Mouse (Mus musculus): Measurements from ENCODE around the gene Ell.
"Not testable (repeated sequence)": the region's sequence is repeated elsewhere in the genome, so short reads cannot be mapped to it uniquely, and the experiment has no call there.

The Ell gene

GRCm38 (mm10) chr8:70504851-70505250 is 34.4 kb upstream of the Ell start:
- in situ Hi-C loops (cut with MboI; ENCODE audit: low pct_unique_long_range_greater_than_20kb in 1 of 2, low sequenced_read_pairs in 2 of 2, unreplicated experiment in 1 of 2): loop anchor here (5.0 to 10.0 kb wide), 2 partner anchors 90 to 93 kb away; no protein-coding TSS in a partner anchor

GRCm38 (mm10) chr8:70505698-70506327 is 33.4 kb upstream of the Ell start:
- in situ Hi-C loops (cut with MboI; ENCODE audit: low pct_unique_long_range_greater_than_20kb in 1 of 2, low sequenced_read_pairs in 2 of 2, unreplicated experiment in 1 of 2): loop anchor here in 1 of 2 experiments (10.0 kb wide), 1 partner anchor 91 kb away; no protein-coding TSS in a partner anchor

- in situ Hi-C loops (cut with MboI; ENCODE audit: low pct_unique_long_range_greater_than_20kb in 1 of 2, low sequenced_read_pairs in 2 of 2, unreplicated experiment in 1 of 2): loop anchor here in 1 of 2 experiments (10.0 kb wide), 1 partner anchor 92 kb away; no protein-coding TSS in a partner anchor
Observed at GRCm38 (mm10) chr8:70506328-70507026, 32.8 kb upstream of the Ell start, which contains the start of gene Rex1bd. Gene Rex1bd (minus strand): TSS chr8:70506752.

DNA sequence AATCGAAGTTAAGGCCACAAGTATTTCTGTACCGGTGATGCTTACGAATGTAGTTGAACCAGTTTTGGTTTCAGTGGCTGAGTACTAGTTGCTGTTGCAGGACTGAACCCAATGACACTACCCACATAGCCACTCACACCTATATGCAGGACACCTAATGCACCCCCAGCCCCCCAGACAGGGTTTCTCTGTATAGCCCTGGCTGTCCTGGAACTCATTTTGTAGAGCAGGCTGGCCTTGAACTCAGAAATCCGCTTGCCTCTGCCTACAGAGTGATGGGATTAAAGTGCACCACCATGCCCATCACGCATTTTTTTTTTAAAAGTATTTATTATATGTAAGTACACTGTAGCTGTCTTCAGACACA is 32.2 kb upstream of the Ell start:
- in situ Hi-C loops (cut with MboI; ENCODE audit: low pct_unique_long_range_greater_than_20kb in 1 of 2, low sequenced_read_pairs in 2 of 2, unreplicated experiment in 1 of 2): loop anchor here in 1 of 2 experiments (10.0 kb wide), 1 partner anchor 92 kb away; no protein-coding TSS in a partner anchor

DNA sequence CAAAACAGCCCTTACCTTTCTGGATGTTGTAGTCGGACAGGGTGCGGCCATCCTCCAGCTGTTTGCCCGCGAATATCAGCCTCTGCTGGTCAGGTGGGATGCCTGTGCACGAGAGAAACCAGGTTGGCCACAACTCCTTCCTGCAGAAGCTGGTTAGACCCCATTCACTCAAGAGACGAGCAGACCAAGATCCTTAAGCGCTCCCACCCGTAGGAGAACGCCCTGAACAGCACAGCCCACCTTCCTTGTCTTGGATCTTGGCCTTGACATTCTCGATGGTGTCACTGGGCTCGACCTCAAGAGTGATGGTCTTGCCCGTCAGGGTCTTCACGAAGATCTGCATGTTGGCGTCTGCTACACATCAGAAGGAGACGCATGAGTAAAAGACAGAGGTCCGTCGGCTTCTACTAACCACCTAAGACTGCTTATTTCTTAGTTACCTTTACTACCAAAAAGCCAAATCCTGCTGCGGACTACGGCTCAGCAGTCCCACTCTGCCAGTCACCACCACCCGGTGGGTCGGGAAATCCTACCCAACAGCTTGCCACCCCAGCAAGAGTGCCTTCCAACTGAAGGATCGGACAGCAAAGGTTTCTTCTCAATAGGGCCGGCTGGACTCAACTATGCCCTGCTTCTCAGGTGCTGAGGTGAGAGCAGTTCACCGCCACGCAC is 29.8 kb upstream of the Ell start:
- in situ Hi-C loops (cut with MboI; ENCODE audit: low pct_unique_long_range_greater_than_20kb in 1 of 2, low sequenced_read_pairs in 2 of 2, unreplicated experiment in 1 of 2): loop anchor here in 1 of 2 experiments (10.0 kb wide), 1 partner anchor 95 kb away; no protein-coding TSS in a partner anchor

DNA sequence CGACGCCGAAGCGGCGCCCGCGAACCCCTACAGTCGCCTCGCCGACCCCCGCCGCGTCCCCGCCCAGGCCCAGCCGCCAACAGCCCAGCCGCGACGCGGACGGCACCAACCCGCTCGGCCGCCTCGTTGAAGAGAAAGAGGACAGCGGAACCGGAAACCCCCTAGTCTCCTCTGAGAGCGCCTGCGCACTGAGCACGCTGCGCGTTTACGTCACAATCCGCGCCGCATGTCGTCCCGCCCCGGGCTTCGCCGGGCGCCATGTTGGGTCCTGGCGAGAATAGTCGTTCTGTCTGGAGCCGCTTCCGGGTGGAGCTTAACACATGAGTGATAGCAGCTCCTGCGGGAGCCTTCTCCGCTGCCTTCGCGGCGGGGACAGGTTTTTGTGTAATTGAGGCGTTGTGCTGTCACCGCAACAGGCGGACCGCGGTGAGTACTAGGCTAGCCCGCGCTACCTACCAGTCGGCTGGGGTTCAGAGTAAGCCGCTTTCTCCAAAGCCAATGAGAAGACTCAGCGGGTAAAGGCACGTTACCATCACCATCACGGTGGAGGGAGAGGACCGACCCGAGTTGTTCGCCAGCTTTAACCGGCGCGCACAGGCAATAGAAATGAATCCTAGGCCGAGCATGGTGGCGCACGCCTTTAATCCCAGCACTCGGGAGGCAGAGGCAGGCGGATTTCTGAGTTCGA is 28.9 kb upstream of the Ell start, which contains the start of gene Uba52:
Gene Uba52 (minus strand): TSS at position 574 of the 688 bp plus-strand sequence.
- in situ Hi-C loops (cut with MboI; ENCODE audit: low pct_unique_long_range_greater_than_20kb in 1 of 2, low sequenced_read_pairs in 2 of 2, unreplicated experiment in 1 of 2): no loop called here

- in situ Hi-C loops (cut with MboI; ENCODE audit: low pct_unique_long_range_greater_than_20kb in 1 of 2, low sequenced_read_pairs in 2 of 2, unreplicated experiment in 1 of 2): not testable (repeated sequence)
Observed at GRCm38 (mm10) chr8:70511174-70511573, 28.1 kb upstream of the Ell start.

DNA sequence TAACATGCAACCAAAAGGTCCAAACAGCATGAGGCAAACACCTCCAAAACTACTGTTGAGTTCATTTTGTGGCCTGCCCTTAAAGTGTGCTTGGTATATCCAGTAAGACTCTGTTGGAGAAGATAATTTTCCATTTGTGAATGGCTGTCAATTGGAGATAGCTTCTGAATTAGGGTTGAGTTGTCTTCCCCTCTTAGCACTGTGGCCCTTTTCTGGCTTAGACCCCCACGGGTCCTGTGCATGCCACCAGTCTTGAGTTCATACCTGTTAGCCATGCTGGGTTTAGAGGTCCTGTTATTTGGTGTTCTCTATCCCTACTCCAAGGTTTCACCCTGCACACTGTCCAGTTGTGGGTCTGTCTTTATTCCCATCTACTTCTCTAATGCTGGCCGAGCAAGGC is 27.5 kb upstream of the Ell start:
- in situ Hi-C loops (cut with MboI; ENCODE audit: low pct_unique_long_range_greater_than_20kb in 1 of 2, low sequenced_read_pairs in 2 of 2, unreplicated experiment in 1 of 2): no loop called here

- in situ Hi-C loops (cut with MboI; ENCODE audit: low pct_unique_long_range_greater_than_20kb in 1 of 2, low sequenced_read_pairs in 2 of 2, unreplicated experiment in 1 of 2): no loop called here
Observed at GRCm38 (mm10) chr8:70512253-70512903, 26.9 kb upstream of the Ell start.

- in situ Hi-C loops (cut with MboI; ENCODE audit: low pct_unique_long_range_greater_than_20kb in 1 of 2, low sequenced_read_pairs in 2 of 2, unreplicated experiment in 1 of 2): no loop called here
Observed at GRCm38 (mm10) chr8:70513441-70513840, 25.8 kb upstream of the Ell start.

DNA sequence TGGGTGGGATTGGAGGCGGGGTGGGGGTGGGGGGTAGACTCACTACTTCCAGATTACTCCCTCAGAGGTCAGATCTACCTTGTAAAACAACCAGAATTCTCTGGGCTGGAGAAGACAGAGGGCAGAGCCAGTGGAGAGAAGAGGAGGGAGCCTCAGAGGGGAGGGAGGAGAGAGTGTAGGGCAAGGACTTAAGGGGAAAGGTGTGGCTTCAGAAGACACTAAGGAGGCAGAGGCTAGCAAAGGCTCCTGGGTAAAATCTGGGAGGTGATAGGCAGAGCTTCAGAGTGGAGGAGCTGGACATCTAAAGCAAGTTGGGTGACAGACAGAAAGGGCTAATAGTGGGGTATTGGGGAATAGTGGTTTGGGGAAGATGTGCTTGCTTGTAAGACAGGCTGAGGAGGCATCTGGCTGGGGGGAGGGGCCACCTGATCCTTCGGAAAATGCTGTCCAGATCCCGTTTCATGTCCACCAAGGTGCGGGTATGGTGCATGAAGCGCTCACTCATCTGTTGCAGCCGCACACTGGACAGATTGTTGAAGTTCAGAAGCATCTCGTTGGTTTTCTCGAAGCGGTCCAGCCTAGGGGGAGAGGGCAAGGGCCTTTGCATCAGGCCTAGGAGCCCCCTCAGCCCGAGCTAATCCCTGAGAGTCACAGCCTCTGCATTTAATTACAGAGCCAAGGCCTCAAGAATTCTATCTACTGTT is 21.2 kb upstream of the Ell start:
- in situ Hi-C loops (cut with MboI; ENCODE audit: low pct_unique_long_range_greater_than_20kb in 1 of 2, low sequenced_read_pairs in 2 of 2, unreplicated experiment in 1 of 2): no loop called here

DNA sequence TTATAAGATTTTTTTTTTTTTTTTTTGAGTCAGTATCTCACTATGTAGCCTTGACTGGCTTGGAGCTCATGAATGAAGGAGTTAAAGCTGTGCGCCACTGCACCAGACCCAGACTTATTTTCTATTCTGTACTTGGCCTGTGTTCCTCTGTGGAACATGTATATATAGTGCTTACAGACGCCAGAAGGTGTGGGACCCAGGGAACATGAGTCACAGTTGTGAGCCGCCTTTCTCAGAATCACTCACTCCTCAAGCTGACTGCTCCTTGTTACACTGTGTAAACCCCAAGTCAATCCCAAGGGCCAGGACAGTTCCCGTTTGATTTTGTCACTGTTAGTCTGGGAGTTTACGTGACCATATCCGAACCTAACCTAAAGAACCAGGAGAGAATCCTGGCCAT is 20.2 kb upstream of the Ell start:
- in situ Hi-C loops (cut with MboI; ENCODE audit: low pct_unique_long_range_greater_than_20kb in 1 of 2, low sequenced_read_pairs in 2 of 2, unreplicated experiment in 1 of 2): no loop called here

- in situ Hi-C loops (cut with MboI; ENCODE audit: low pct_unique_long_range_greater_than_20kb in 1 of 2, low sequenced_read_pairs in 2 of 2, unreplicated experiment in 1 of 2): no loop called here
Observed at GRCm38 (mm10) chr8:70519606-70520005, 19.7 kb upstream of the Ell start.

DNA sequence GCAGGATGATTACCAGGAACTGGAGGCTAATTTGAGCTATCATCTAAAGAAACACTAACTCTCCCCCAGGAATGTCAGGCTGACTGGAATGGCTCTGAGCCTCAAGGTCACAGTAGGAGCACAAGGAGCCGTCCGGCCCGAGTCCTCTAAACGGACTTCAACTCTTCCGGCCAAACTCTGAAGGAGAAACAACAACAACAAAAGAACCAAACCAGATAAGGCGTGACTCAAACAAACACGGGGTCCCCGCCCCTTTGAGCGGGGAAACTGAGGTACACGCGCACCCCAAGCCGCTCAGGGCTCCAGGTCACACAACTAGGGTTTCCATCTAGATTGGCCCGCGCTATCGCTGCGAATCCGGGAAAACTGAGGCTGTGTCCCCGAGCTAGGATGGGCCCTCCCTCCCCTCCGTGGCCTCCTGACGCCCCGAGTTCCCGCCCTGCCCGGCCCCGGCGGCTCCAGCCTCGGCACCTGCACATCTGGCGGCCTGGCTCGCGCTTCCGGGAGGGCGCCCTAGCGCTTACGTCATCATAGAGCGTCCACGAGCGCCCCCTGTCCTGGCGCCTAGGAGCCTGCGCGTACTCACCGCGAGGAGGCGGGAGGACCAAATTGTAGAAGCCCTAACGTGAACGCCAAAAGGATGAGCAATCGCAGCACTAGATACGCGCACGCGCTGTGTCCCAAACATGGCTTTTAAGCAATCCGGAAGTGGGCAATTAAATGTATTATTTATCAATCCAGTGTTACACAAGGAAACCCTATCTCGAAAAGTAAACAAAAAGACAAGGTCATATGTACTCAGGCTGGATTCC is 16.5 kb upstream of the Ell start:
- in situ Hi-C loops (cut with MboI; ENCODE audit: low pct_unique_long_range_greater_than_20kb in 1 of 2, low sequenced_read_pairs in 2 of 2, unreplicated experiment in 1 of 2): no loop called here

GRCm38 (mm10) chr8:70527111-70527511 is 12.1 kb upstream of the Ell start:
- in situ Hi-C loops (cut with MboI; ENCODE audit: low pct_unique_long_range_greater_than_20kb in 1 of 2, low sequenced_read_pairs in 2 of 2, unreplicated experiment in 1 of 2): no loop called here

- in situ Hi-C loops (cut with MboI; ENCODE audit: low pct_unique_long_range_greater_than_20kb in 1 of 2, low sequenced_read_pairs in 2 of 2, unreplicated experiment in 1 of 2): no loop called here
Observed at GRCm38 (mm10) chr8:70527512-70528181, 11.6 kb upstream of the Ell start, which contains the start of the genes Fkbp8 and Kxd1. Gene Fkbp8 (plus strand): TSS chr8:70527724. Gene Kxd1 (minus strand): TSS chr8:70527956.

All from mouse embryonic stem cell (cell line).